Mouse (Mus musculus) bone marrow, adult 2 months (tissue): Measurements from ENCODE around the gene B4galnt3. TPM values are rescaled to one million over a fixed set of nuclear protein-coding genes. Genes with fewer than 3 reads are reported as not detected.

Experiments used
- H3K27ac ChIP-seq: fragments of 200-500 bp; 2 replicates; pipeline ENCODE4 v1.5.1; 2012; ENCODE audit warnings: low read depth, mild to moderate bottlenecking, control low read depth, inconsistent platforms, low read length; ENCODE audit not compliant: control insufficient read depth, poor library complexity, insufficient read depth
- H3K4me1 ChIP-seq: fragments of 200-500 bp; 2 replicates; pipeline ENCODE4 v1.6.1; 2011; ENCODE audit warnings: low read length; ENCODE audit not compliant: control insufficient read depth, insufficient read depth
- H3K4me3 ChIP-seq: fragments of 200-500 bp; replicated peaks from 2 replicates; pipeline ENCODE3; 2011; ENCODE audit warnings: mild to moderate bottlenecking, low read depth, low read length, control low read depth; ENCODE audit not compliant: control insufficient read depth
- CTCF ChIP-seq: fragments of 200-500 bp; IDR thresholded peaks from 2 replicates; pipeline ENCODE4 v1.5.1; 2011; ENCODE audit warnings: low read length, control low read depth; ENCODE audit not compliant: control insufficient read depth, insufficient read depth
- POLR2A ChIP-seq: fragments of 200-500 bp; IDR thresholded peaks from 2 replicates; pipeline ENCODE4 v1.6.1; 2011; ENCODE audit warnings: low read depth, mild to moderate bottlenecking, control low read depth, low read length, borderline replicate concordance; ENCODE audit not compliant: control insufficient read depth
- WGBS: fragments of 180-500 bp; shearing (Covaris S2); methylation state at CpG from one replicate; pipeline ENCODE4 v1.1.7; 2018; 5-methylcytosine and 5-hydroxymethylcytosine counted together
- polyA plus RNA-seq: library from polyadenylated mRNA; stranded (reverse); fragments of >200 nt; gene quantifications from 2 replicates; pipeline ENCODE4 v1.2.4, GENCODE M21; 2011; ENCODE audit warnings: low replicate concordance; ENCODE audit not compliant: missing spikeins, insufficient read depth, insufficient read length

B4galnt3 gene
- polyA plus RNA-seq, 1 experiment, result 1.0 TPM

GRCm38 (mm10) chr6:120246676-120247075 lies 47.7 kb downstream of the B4galnt3 start:
- 74% methylated on average over 5 of the region's 5 CpGs for WGBS
- Histone ChIP-seq H3K4me3 (no peak overlapping the region), H3K27ac (no peak overlapping the region), H3K4me1 (no peaks in the 10 kb centered on the region)
- TF ChIP-seq POLR2A (no peak), CTCF (no peak)

- H3K27ac ChIP-seq, result no peak overlapping the region
- H3K4me1 ChIP-seq, result no peaks in the 10 kb centered on the region
- H3K4me3 ChIP-seq, result no peak overlapping the region
- TF ChIP-seq POLR2A (no peak), CTCF (no peak)
- 69% methylated on average over 8 of the region's 8 CpGs for WGBS
Measured at GRCm38 (mm10) chr6:120243250-120243649, 51.1 kb downstream of the B4galnt3 start.

GRCm38 (mm10) chr6:120242530-120242929 lies 51.8 kb downstream of the B4galnt3 start:
- no peak overlapping the region for H3K27ac ChIP-seq

GRCm38 (mm10) chr6:120241453-120241852 lies 52.9 kb downstream of the B4galnt3 start:
- TF ChIP-seq POLR2A (no peak), CTCF (no peak)
- no peak overlapping the region for H3K27ac ChIP-seq
- no peaks in the 10 kb centered on the region for H3K4me1 ChIP-seq
- WGBS, result 85% methylated on average over 12 of the region's 12 CpGs
- H3K4me3 ChIP-seq, result no peak overlapping the region

More at GRCm38 (mm10) chr6:120242530-120242929, 51.8 kb downstream of the B4galnt3 start:
- no peak for TF ChIP-seq POLR2A
- no peak for TF ChIP-seq CTCF
- no peaks in the 10 kb centered on the region for H3K4me1 ChIP-seq
- no peak overlapping the region for H3K4me3 ChIP-seq
- WGBS, result 86% methylated on average over 8 of the region's 8 CpGs

GRCm38 (mm10) chr6:120240461-120240860 lies 53.9 kb downstream of the B4galnt3 start:
- no peak for TF ChIP-seq CTCF
- TF ChIP-seq POLR2A, result no peak
- Histone ChIP-seq H3K4me3 (no peak overlapping the region), H3K4me1 (no peaks in the 10 kb centered on the region), H3K27ac (no peak overlapping the region)
- 89% methylated on average over 5 of the region's 5 CpGs for WGBS

- Histone ChIP-seq H3K4me1 (no peaks in the 10 kb centered on the region), H3K4me3 (no peak overlapping the region), H3K27ac (no peak overlapping the region)
- TF ChIP-seq POLR2A (no peak), CTCF (no peak)
- 79% methylated on average over 7 of the region's 7 CpGs for WGBS
Measured at GRCm38 (mm10) chr6:120235874-120236273, 58.5 kb downstream of the B4galnt3 start.

GRCm38 (mm10) chr6:120232885-120233284 lies 61.5 kb downstream of the B4galnt3 start:
- H3K4me3 ChIP-seq, result no peak overlapping the region
- no peak for TF ChIP-seq POLR2A
- no peak for TF ChIP-seq CTCF
- 89% methylated on average over 6 of the region's 6 CpGs for WGBS
- no peak overlapping the region for H3K27ac ChIP-seq
- no peaks in the 10 kb centered on the region for H3K4me1 ChIP-seq

- TF ChIP-seq POLR2A, result no peak
- no peak for TF ChIP-seq CTCF
- no peaks in the 10 kb centered on the region for H3K4me1 ChIP-seq
- 59% methylated on average over 1 of the region's 1 CpGs for WGBS
- no peak overlapping the region for H3K27ac ChIP-seq
- no peak overlapping the region for H3K4me3 ChIP-seq
Measured at GRCm38 (mm10) chr6:120230441-120230840, 63.9 kb downstream of the B4galnt3 start.

GRCm38 (mm10) chr6:120229806-120230205 lies 64.6 kb downstream of the B4galnt3 start:
- TF ChIP-seq CTCF, result no peak
- no peak for TF ChIP-seq POLR2A
- 64% methylated on average over 7 of the region's 7 CpGs for WGBS
- Histone ChIP-seq H3K27ac (no peak overlapping the region), H3K4me1 (no peaks in the 10 kb centered on the region), H3K4me3 (no peak overlapping the region)

GRCm38 (mm10) chr6:120227068-120227467 lies 67.3 kb downstream of the B4galnt3 start:
- Histone ChIP-seq H3K4me3 (no peak overlapping the region), H3K27ac (no peak overlapping the region), H3K4me1 (no peaks in the 10 kb centered on the region)
- WGBS, result 82% methylated on average over 7 of the region's 7 CpGs
- TF ChIP-seq CTCF (no peak), POLR2A (no peak)
